Mouse (Mus musculus) E14TG2a.4 (cell line): ENCODE results near the gene Bex3.

ENCODE experiments used
- CTCF ChIP-seq: conservative IDR thresholded peaks from 2 replicates; pipeline ENCODE4 v1.5.1; 2014; ENCODE audit warnings: low read length
- NANOG ChIP-seq: IDR thresholded peaks from 2 replicates; pipeline ENCODE4 v1.6.1; 2014; ENCODE audit warnings: borderline replicate concordance, low read length, mixed read lengths
- POU5F1 ChIP-seq: IDR thresholded peaks from 2 replicates; pipeline ENCODE4 v1.6.1; 2014; ENCODE audit warnings: low read length, borderline replicate concordance

- TF ChIP-seq CTCF: no peak
- TF ChIP-seq NANOG: no peak
- TF ChIP-seq POU5F1: no peak
Measured at GRCm38 (mm10) chrX:136252023-136252729, 17.9 kb upstream of the Bex3 start.
